Mouse (Mus musculus): Measurements from ENCODE around the gene Agtpbp1. TPM values are rescaled to one million over a fixed set of nuclear protein-coding genes. Genes with fewer than 3 reads are reported as not detected.

Agtpbp1 gene
- polyA plus RNA-seq, 1 experiment from 2014 or later = 14.9 TPM

- whole genome bisulfite sequencing = 81% methylated on average over 5 of the region's 5 CpGs
- ATAC-seq (ENCODE audit: insufficient number of reproducible peaks, low FRiP score) = no peak
- no peak overlapping the region for H3K4me3 ChIP-seq
Measured at GRCm38 (mm10) chr13:59423871-59424270, 161.2 kb downstream of the Agtpbp1 start.

GRCm38 (mm10) chr13:59416530-59417230 lies 168.3 kb downstream of the Agtpbp1 start:
- H3K27ac ChIP-seq (ENCODE audit: poor library complexity, severe bottlenecking) = no peak overlapping the region
- H3K4me3 ChIP-seq = no peak overlapping the region
- 78% methylated on average over 15 of the region's 15 CpGs for WGBS
- H3K9me3 ChIP-seq (replicated peaks) = no peaks in the 10 kb centered on the region
- no peak for ATAC-seq (ENCODE audit: insufficient number of reproducible peaks, low FRiP score)
- no peak overlapping the region for H3K9ac ChIP-seq
- H3K4me2 ChIP-seq = no peak overlapping the region
- H3K27me3 ChIP-seq (replicated peaks) = no peaks in the 10 kb centered on the region
- no peaks in the 10 kb centered on the region for H3K36me3 ChIP-seq
- no peaks in the 10 kb centered on the region for H3K4me1 ChIP-seq (replicated peaks)

More at GRCm38 (mm10) chr13:59423871-59424270, 161.2 kb downstream of the Agtpbp1 start:
- Histone ChIP-seq H3K9ac (no peak overlapping the region), H3K36me3 (no peaks in the 10 kb centered on the region), H3K27ac (ENCODE audit: poor library complexity, severe bottlenecking) (no peak overlapping the region), H3K4me2 (no peak overlapping the region), H3K9me3 (replicated peaks) (no peaks in the 10 kb centered on the region), H3K4me1 (replicated peaks) (no peaks in the 10 kb centered on the region), H3K27me3 (replicated peaks) (no peaks in the 10 kb centered on the region)

- Histone ChIP-seq H3K36me3 (no peaks in the 10 kb centered on the region), H3K4me3 (no peak overlapping the region), H3K9ac (no peak overlapping the region), H3K9me3 (replicated peaks) (no peaks in the 10 kb centered on the region), H3K27me3 (replicated peaks) (no peaks in the 10 kb centered on the region), H3K4me1 (replicated peaks) (no peaks in the 10 kb centered on the region), H3K27ac (ENCODE audit: poor library complexity, severe bottlenecking) (no peak overlapping the region), H3K4me2 (no peak overlapping the region)
- WGBS = 85% methylated on average over 9 of the region's 9 CpGs
- no peak for ATAC-seq (ENCODE audit: insufficient number of reproducible peaks, low FRiP score)
Measured at GRCm38 (mm10) chr13:59413885-59414284, 171.1 kb downstream of the Agtpbp1 start.

- Histone ChIP-seq H3K4me3 (no peak overlapping the region), H3K27me3 (replicated peaks) (no peaks in the 10 kb centered on the region), H3K9me3 (replicated peaks) (no peaks in the 10 kb centered on the region), H3K27ac (ENCODE audit: poor library complexity, severe bottlenecking) (no peak overlapping the region), H3K4me2 (no peak overlapping the region), H3K36me3 (no peaks in the 10 kb centered on the region), H3K4me1 (replicated peaks) (no peaks in the 10 kb centered on the region), H3K9ac (no peak overlapping the region)
- WGBS = 86% methylated on average over 4 of the region's 4 CpGs
- ATAC-seq (ENCODE audit: insufficient number of reproducible peaks, low FRiP score) = no peak
Measured at GRCm38 (mm10) chr13:59412672-59413071, 172.4 kb downstream of the Agtpbp1 start.

GRCm38 (mm10) chr13:59407182-59407581 lies 177.8 kb downstream of the Agtpbp1 start:
- Histone ChIP-seq H3K36me3 (no peaks in the 10 kb centered on the region), H3K4me3 (no peak overlapping the region), H3K4me1 (replicated peaks) (no peaks in the 10 kb centered on the region), H3K9ac (no peak overlapping the region), H3K9me3 (replicated peaks) (no peaks in the 10 kb centered on the region), H3K27me3 (replicated peaks) (no peaks in the 10 kb centered on the region), H3K4me2 (no peak overlapping the region), H3K27ac (ENCODE audit: poor library complexity, severe bottlenecking) (no peak overlapping the region)
- ATAC-seq (ENCODE audit: insufficient number of reproducible peaks, low FRiP score) = no peak
- 74% methylated on average over 6 of the region's 6 CpGs for WGBS

GRCm38 (mm10) chr13:59402026-59402775 lies 182.8 kb downstream of the Agtpbp1 start:
- no peak for ATAC-seq (ENCODE audit: insufficient number of reproducible peaks, low FRiP score)
- Histone ChIP-seq H3K27me3 (replicated peaks) (no peaks in the 10 kb centered on the region), H3K9ac (no peak overlapping the region), H3K36me3 (no peaks in the 10 kb centered on the region), H3K4me2 (no peak overlapping the region), H3K4me1 (replicated peaks) (no peaks in the 10 kb centered on the region), H3K27ac (ENCODE audit: poor library complexity, severe bottlenecking) (no peak overlapping the region), H3K4me3 (no peak overlapping the region), H3K9me3 (replicated peaks) (no peaks in the 10 kb centered on the region)
- 85% methylated on average over 14 of the region's 14 CpGs for WGBS

GRCm38 (mm10) chr13:59397571-59397970 lies 187.5 kb downstream of the Agtpbp1 start:
- H3K4me3 ChIP-seq = no peak overlapping the region
- WGBS = 34% methylated on average over 3 of the region's 3 CpGs
- no peak for ATAC-seq (ENCODE audit: insufficient number of reproducible peaks, low FRiP score)
- H3K9me3 ChIP-seq (replicated peaks) = no peaks in the 10 kb centered on the region
- no peaks in the 10 kb centered on the region for H3K4me1 ChIP-seq (replicated peaks)
- H3K9ac ChIP-seq = no peak overlapping the region
- H3K36me3 ChIP-seq = no peaks in the 10 kb centered on the region
- H3K27me3 ChIP-seq (replicated peaks) = no peaks in the 10 kb centered on the region
- no peak overlapping the region for H3K4me2 ChIP-seq
- no peak overlapping the region for H3K27ac ChIP-seq (ENCODE audit: poor library complexity, severe bottlenecking)

Other genes starting within 250 kb of the Agtpbp1 start
- 80.8 and 85.4 TPM in 2 replicates for gene Naa35, start within 50 bp of the Agtpbp1 start, polyA plus RNA-seq (2016; fragmentation: Nextera tagmentation; extraction: Ambion mirVana)
- gene Golm1, start 90.6 kb upstream of the Agtpbp1 start, polyA plus RNA-seq (2016; fragmentation: Nextera tagmentation; extraction: Ambion mirVana) = 63.2 and 67.6 TPM in 2 replicates
- gene 4921517D22Rik, start 108.9 kb upstream of the Agtpbp1 start, polyA plus RNA-seq (2016; fragmentation: Nextera tagmentation; extraction: Ambion mirVana) = not detected in 2 replicates
- not detected in 2 replicates for gene Spata31d1a, start 125.1 kb upstream of the Agtpbp1 start, polyA plus RNA-seq (2016; fragmentation: Nextera tagmentation; extraction: Ambion mirVana)
- not detected in 2 replicates for gene Spata31d1b, start 127.1 kb upstream of the Agtpbp1 start, polyA plus RNA-seq (2016; fragmentation: Nextera tagmentation; extraction: Ambion mirVana)
- not detected in 2 replicates for gene Spata31d1d, start 146.5 kb upstream of the Agtpbp1 start, polyA plus RNA-seq (2016; fragmentation: Nextera tagmentation; extraction: Ambion mirVana)
- gene 1700014D04Rik, start 161.5 kb upstream of the Agtpbp1 start, polyA plus RNA-seq (2016; fragmentation: Nextera tagmentation; extraction: Ambion mirVana) = 0.17 TPM in 1 of 2 replicates, not detected in the other
- gene Isca1, start 184.6 kb upstream of the Agtpbp1 start, polyA plus RNA-seq (2016; fragmentation: Nextera tagmentation; extraction: Ambion mirVana) = 155 and 159 TPM in 2 replicates
- gene Gm49354, start 197.0 kb upstream of the Agtpbp1 start, polyA plus RNA-seq (2016; fragmentation: Nextera tagmentation; extraction: Ambion mirVana) = not detected in 2 replicates
- gene Tut7, start 237.9 kb upstream of the Agtpbp1 start, polyA plus RNA-seq (2016; fragmentation: Nextera tagmentation; extraction: Ambion mirVana) = 45.3 and 46.4 TPM in 2 replicates

Measured in heart, embryonic 12.5 days (tissue).